Mouse (Mus musculus): ENCODE data around the gene 9130023H24Rik. TPM values are rescaled to one million over a fixed set of nuclear protein-coding genes. Genes with fewer than 3 reads are reported as not detected.

9130023H24Rik gene
- polyA plus RNA-seq (2012; ENCODE audit: low replicate concordance), result 0.85 and 1.2 TPM in 2 replicates

DNA sequence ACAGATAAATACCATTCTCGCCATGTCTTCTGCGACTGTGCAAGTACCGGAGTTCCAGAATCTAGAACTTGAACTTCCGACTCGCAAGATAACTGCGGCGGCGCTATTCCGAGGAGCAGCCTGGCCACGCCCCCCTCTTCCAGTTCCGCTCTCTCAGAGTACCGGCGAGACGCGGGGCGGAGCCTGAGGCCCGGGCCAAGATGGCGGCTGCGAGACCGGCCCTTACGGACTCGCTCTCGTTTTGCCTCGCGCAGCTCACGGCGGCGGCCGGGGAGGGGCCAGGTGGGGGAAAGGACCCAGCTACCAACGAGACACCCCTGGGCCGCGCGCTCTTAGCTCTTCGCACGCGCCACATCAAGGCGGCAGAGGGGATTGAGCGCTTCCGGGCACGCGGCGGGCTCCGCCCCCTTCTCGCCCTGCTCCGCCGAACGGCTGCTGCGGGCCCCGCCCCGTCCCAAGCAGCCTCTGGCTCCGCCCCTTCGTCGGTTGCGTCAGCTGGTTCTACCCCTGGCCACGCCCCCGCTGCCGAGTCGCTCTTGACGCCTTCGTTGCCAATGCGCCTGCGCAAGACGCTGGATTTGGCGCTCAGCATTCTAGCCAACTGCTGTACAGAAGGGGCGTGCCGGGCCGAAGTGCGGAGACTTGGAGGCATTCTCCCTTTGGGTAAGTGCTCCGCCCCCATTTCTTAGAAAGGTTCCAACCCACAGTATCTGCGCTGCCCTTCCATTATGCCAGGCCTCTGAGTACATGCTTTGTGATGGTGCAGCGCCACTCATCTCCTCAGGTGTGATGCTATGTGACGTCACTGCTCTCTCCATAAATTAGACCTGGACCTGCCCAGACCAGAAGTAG lies at the start of gene 9130023H24Rik:
TSS of gene 9130023H24Rik (minus strand) at position 105 of the 852 bp plus-strand sequence.

GRCm38 (mm10) chr7:128265411-128265810 lies 27.6 kb upstream of the 9130023H24Rik start, which contains the start of gene Slc5a2:
Gene Slc5a2, plus strand, starts transcription at chr7:128265657.

DNA sequence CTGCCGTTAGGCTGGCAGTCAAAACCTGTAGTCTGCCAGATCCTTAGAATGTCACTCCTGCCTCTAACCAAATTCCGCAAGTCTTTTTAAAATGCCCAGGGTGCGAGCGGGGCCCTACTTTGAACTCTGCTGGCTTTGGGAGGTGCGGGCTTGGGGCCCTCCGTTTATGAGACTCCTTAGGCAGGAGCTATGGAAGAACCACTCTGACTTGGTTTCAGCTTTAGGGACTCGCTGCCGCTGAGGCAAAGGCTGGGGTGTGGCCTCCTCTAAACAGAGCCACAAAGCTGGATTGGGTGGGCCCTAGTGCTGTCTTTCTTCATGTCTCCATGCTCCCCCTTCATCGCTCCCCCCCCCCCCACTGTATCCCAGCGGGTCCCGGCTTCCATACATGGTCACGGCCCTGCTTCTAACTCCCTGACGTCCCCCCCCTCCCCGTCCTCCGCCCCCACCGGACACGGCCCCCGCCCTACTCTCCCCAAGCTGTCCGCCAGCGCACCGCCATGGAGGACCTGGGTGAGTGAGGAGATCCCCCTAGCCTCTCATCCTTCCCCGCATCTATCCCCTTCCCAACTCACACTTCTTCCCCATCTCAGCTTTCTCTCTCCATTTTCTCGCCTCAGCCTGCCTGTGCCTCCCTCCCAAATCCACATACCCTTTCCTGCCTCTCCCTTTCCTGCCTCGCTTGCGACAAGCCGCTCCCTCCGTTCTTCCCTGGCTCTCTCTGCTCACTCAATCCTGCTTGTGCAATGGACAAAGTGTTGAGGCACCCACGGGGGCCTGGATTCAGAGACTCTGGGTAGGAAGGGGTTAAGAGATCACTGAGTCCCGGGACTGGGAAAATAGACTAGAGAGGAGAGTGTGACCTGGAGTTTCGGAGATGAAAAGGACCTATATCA lies 8.9 kb upstream of the 9130023H24Rik start, which contains the start of gene Tgfb1i1:
TSS of gene Tgfb1i1 (plus strand) at position 317 of the 896 bp plus-strand sequence.

DNA sequence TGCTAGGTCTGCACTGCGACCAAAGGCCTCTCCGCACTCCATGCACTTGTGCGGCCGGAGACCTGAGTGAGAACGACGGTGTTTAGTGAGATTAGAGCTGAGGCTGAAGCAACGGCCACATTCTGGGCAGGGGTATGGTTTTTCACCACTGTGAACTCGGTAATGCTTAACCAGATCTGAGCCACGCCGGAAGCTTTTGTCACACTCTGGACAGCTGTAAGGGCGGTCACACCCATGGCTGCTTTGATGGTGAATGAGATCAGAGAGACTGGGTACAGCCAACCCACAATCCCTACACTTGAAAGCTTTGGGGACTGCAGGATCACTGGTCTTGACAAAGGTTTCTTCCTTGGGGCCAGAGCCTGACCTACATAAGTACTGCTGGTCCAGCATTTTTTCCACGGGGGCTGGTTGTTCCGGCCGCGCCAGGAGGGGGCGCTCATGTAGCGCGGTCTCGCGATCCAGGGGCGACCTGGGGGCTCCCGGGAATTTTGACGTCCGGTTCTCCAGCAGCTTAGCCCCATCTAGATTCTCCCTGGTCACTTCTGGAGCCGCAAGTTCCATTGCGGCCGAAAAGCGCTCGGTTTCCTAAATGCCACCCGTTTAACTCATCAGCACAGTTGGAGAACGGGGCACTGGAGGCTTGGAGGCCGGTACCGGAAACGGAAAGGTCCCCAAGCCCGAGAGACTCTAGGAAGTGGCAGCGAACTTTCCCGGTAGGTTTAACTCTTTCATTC lies 807 bp downstream of the 9130023H24Rik start, which contains the start of gene Armc5:
TSS of gene Armc5 (plus strand) at position 487 of the 737 bp plus-strand sequence.

DNA sequence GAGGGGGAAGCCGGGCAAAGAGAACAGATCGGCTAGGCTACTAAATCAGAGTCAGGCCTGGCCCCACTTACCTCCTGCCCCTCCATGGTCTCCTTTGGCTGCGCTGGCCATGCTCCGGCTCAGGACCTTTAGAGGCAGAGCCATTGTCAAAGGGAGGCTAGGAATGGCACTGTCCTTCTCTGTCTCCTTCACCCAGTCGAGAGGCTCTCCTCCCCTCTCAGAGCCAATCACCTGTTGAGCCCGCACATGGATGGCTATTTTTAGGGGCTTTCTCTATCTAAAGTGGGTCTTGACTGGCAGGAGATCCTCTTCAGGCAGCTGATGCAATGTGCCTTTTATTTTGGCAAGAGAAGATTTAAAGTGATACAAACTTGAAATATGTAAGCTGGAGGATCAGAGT lies 31.7 kb downstream of the 9130023H24Rik start, which contains the start of gene Cox6a2:
TSS of gene Cox6a2 (minus strand) at position 236 of the 400 bp plus-strand sequence.

Other genes with a start within 250 kb of the 9130023H24Rik start
- gene Pycard, start 244.2 kb downstream of the 9130023H24Rik start, polyA plus RNA-seq (2012; ENCODE audit: low replicate concordance), result 2.1 and 2.2 TPM in 2 replicates
- 0.10 TPM in 1 of 2 replicates, not detected in the other for gene Trim72, start 234.1 kb downstream of the 9130023H24Rik start, polyA plus RNA-seq (2012; ENCODE audit: low replicate concordance)
- gene Itgam, start 175.4 kb downstream of the 9130023H24Rik start, polyA plus RNA-seq (2012; ENCODE audit: low replicate concordance), result 1.3 and 1.8 TPM in 2 replicates
- gene Gm49368, start 175.3 kb downstream of the 9130023H24Rik start, polyA plus RNA-seq (2012; ENCODE audit: low replicate concordance), result not detected in 2 replicates
- 2.3 and 3.4 TPM in 2 replicates for gene Itgax, start 108.5 kb downstream of the 9130023H24Rik start, polyA plus RNA-seq (2012; ENCODE audit: low replicate concordance)
- gene Itgad, start 83.7 kb downstream of the 9130023H24Rik start, polyA plus RNA-seq (2012; ENCODE audit: low replicate concordance), result 8.5 and 16.4 TPM in 2 replicates
- 11.9 and 21.5 TPM in 2 replicates for gene Cox6a2, start 31.6 kb downstream of the 9130023H24Rik start, polyA plus RNA-seq (2012; ENCODE audit: low replicate concordance)
- gene Armc5, start 689 bp downstream of the 9130023H24Rik start, polyA plus RNA-seq (2012; ENCODE audit: low replicate concordance), result 34.5 and 48.8 TPM in 2 replicates
- gene Tgfb1i1, start 8.8 kb upstream of the 9130023H24Rik start, polyA plus RNA-seq (2012; ENCODE audit: low replicate concordance), result 1.0 and 5.8 TPM in 2 replicates
- 0.28 and 1.4 TPM in 2 replicates for gene Slc5a2, start 27.6 kb upstream of the 9130023H24Rik start, polyA plus RNA-seq (2012; ENCODE audit: low replicate concordance)
- 48.6 and 63.1 TPM in 2 replicates for gene BC017158, start 60.1 kb upstream of the 9130023H24Rik start, polyA plus RNA-seq (2012; ENCODE audit: low replicate concordance)
- 78.5 and 96.0 TPM in 2 replicates for gene Rgs10, start 180.7 kb upstream of the 9130023H24Rik start, polyA plus RNA-seq (2012; ENCODE audit: low replicate concordance)
- gene Tial1, start 223.7 kb upstream of the 9130023H24Rik start, polyA plus RNA-seq (2012; ENCODE audit: low replicate concordance), result 74.0 and 113 TPM in 2 replicates

Measured in leukemia stem cell, adult 10-12 weeks (primary cell).